Mouse (Mus musculus) megakaryocyte-erythroid progenitor cell, adult 5-6 weeks (primary cell): ENCODE measurements at regions not wholly inside any gene's neighbourhood (a gene's known extent, or its start where the extent isn't known, plus 50 kb on each side); places are given as distances from the start of the nearest gene placed in this dataset.

Source experiments
- ATAC-seq: replicated peaks from 2 replicates; pipeline ENCODE4 v1.8.0; 2016; ENCODE audit warnings: mild to moderate bottlenecking, inconsistent platforms; ENCODE audit not compliant: severe bottlenecking, poor library complexity, low FRiP score, low TSS enrichment

GRCm38 (mm10) chr15:62294786-62295185, 1372.0 kb upstream of the A1bg start:
- no peak for ATAC-seq

DNA sequence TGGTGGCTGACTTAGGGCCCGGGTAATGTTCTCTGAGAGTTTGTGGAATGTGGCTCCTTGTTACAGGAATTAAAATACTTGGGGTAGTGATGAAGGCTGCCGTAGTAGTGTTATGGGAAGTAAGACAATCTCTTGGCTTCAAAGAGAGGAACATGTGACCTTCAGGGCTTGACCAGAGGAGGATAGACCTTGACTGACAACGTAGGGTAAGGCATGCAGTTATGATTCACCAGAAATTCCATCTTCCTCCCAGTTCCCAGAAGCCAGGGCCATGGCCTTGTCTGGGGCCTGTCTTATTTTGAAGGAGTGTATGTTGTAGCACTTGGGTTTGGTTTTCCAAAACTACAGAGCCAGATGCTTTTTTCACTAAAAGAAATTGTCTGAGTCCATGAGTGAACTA, 1370.1 kb upstream of the A1bg start:
- ATAC-seq = no peak

GRCm38 (mm10) chr15:62290687-62291086, 1367.9 kb upstream of the A1bg start:
- no peak for ATAC-seq

GRCm38 (mm10) chr15:62286666-62287655, 1364.1 kb upstream of the A1bg start:
- ATAC-seq = no peak

DNA sequence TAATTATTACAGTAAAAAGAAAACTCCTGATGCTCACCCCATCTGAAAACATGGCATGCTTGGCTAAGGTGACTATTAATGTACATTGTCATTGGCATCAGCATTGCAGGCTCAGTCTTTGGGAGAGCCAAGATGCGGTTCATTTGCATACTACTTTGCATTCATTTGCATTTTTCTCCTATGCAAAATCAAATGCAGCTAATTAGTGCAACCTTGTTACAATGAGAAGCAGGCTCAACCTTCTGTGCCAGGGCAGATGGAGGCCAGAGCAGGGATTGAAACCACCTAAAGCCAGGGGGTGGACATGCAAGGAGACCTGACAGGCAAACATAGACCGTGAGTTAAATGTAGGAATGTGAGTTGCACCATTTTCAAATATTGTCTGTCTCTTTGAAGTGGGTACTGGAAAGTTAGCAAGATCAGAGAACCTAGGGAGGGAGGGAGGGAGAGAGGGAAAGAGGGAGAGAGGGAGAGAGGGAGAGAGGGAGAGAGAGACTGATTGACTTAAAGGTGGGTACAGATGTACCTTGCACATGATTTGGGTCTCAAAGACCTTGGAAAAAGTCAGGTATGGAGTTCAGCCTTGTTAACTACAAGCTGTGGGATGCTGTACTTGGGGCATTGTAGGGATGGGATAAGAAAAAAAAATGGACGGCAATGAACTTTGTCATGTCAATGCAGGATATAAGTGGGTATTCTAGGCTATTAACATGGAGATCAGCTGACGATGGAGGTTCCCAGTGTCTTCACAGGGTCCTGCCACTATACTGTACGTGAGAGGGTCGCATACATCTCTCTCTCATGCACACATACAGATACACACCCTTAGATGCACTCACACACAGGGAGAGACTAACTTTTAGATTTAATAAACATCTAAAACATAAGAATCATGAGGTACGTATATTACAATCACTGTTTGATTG, 1362.1 kb upstream of the A1bg start:
- no peak for ATAC-seq

DNA sequence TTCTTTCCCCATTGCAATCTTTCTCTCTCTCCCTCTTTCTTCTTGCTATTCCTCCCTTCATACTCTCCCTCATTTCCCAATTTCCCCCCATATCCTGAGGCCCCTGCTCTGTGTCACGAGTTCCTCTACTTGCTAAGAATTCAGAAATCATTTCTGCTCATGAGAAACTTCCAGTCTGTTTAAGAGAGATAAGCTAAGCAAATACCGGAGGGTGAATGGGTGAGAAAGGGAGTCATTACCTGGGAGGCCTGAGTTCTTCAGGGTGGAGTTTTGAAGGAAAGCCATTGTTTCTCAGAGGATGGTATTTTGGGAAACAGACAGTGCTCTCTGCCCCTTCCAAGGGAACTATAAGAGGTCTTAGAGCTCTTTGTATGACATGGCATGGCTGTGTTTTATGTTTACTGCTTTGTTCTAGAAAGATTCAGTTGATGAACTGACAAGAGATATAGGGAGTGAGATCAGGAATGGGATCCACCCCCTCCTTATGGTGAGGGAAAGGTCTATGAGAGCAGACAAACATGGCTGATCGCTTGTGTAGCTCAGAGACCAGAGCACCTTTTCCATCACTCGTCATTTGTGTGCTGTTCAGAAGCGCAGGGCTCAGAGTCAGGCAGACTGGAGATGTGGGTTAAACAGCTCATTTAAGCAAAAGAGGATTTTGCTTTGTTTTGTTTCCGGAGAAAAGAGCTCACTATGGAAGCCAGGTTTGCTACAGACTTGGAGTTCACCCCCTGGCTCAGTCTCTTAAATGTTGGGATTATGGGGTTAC, 1361.0 kb upstream of the A1bg start:
- ATAC-seq = no peak

- no peak for ATAC-seq
These were observed 1359.8 kb upstream of the A1bg start for GRCm38 (mm10) chr15:62282646-62283045.

- no peak for ATAC-seq
These were observed 1359.3 kb upstream of the A1bg start for GRCm38 (mm10) chr15:62282116-62282515.

- ATAC-seq = no peak
These were observed 1356.7 kb upstream of the A1bg start for GRCm38 (mm10) chr15:62279526-62279925.

GRCm38 (mm10) chr15:62274818-62275217, 1352.0 kb upstream of the A1bg start:
- no peak for ATAC-seq

- no peak for ATAC-seq
These were observed 1351.2 kb upstream of the A1bg start for GRCm38 (mm10) chr15:62273855-62274488.

DNA sequence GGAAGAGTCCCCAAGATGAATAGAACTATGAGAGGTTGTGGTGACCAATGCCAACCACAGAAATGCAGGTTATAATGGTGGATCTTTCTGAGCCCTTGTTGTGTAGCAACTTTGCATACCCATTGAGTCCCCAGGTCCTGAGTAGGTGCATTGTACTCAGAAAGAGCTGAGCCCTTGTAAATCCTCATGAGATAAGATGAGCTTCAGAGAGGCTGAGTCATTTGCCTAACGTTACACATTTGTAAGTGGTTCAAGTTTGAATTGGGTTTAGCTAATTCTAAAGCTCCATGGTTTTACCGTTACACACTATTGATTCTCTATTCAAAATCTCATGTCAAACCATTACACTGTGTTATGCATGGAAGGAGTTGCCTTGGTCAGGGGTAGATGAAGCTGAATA, 1349.9 kb upstream of the A1bg start:
- no peak for ATAC-seq

- ATAC-seq = no peak
These were observed 1348.6 kb upstream of the A1bg start for GRCm38 (mm10) chr15:62271428-62271827.

DNA sequence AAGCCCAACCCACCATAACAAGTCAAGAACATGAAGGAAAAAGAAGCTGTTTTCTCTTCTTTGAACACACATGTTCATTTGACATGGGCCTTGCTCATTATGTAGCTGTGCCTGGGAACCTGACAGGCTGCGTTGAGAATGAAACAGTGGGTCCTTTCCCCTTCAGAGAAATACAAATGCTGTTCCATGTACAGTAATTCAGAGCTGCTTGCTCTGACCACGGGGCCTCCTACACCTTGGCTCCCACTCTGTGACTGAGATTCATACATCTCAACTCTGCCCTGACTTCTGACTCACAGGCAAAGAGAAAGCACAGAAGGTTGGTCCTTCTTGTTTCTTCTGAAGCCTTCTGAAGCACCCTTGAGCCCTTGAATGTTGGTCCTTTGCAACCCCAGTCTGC, 1345.4 kb upstream of the A1bg start:
- ATAC-seq = no peak

GRCm38 (mm10) chr15:62267536-62267935, 1344.7 kb upstream of the A1bg start:
- ATAC-seq = no peak

DNA sequence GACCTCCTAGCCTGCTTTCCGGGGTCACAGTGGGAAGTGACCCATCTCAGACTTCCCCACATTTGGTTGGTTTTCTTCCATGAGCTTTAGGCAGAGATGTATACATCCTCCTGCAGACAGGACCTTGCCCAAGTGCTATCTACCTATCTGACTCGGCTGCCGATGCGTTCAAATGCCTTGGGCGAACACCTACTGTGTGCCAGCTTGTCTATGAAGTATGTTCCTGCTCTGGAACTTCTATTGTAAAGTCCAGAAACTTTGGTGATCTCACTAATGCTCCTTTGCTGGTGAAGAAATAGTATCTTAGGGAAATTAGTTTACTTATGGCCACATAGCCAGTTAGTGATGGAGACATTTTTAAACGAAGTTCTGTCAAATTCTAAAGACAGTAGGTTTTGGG, 1343.2 kb upstream of the A1bg start:
- ATAC-seq = no peak

GRCm38 (mm10) chr15:62265484-62265937, 1342.7 kb upstream of the A1bg start:
- no peak for ATAC-seq

- ATAC-seq = no peak
These were observed 1342.2 kb upstream of the A1bg start for GRCm38 (mm10) chr15:62264966-62265365.

DNA sequence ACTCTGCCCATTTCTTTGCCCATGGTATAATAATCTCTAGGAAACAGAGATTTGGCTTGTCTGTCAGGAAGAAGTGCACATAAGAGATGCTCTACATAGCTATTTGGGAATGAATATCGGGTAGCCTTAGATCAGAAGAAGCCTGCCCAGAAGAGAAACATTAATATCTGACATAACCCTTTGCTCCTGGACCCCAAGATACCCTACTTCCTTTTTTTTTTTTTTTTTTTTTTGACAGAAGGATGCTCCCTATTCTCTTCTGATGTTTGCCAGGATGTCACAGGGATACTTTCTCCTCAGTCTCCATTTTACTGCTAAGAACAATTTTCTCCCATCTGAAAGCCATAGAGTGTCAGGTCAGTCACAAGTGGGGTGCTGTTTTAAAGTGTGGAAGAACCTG, 1341.4 kb upstream of the A1bg start:
- ATAC-seq = no peak
